Mouse (Mus musculus) activated CD4-positive, CD25-positive, alpha-beta regulatory T cell, adult 4 months (primary cell): ENCODE measurements around the gene Prnp. TPM values are rescaled to one million over a fixed set of nuclear protein-coding genes. Genes with fewer than 3 reads are reported as not detected.
A peak's percentile ranks its signal among the peaks of the same experiment; 100 is the strongest.

Experiments used
- ATAC-seq: one replicate; pipeline ENCODE4 v1.8.0; 2017
- polyA plus RNA-seq, 2 experiments: library from polyadenylated mRNA; unstranded; fragments of 100-300 nt; shearing (Covaris generic); gene quantifications; one replicate each; pipeline ENCODE4 v1.2.1; 2017

Prnp gene
- polyA plus RNA-seq: 10 to 100 TPM in 1 of 2 experiments, 1 to 10 TPM in 1; 7.7 to 12.0 TPM

- ATAC-seq: peak; percentile 93
Measured at GRCm38 (mm10) chr2:131909683-131910572, at the start of gene Prnp, which contains the start of gene Prn. TSS of gene Prnp (plus strand) at chr2:131909928. TSS of gene Prn (plus strand) at chr2:131909957.

DNA sequence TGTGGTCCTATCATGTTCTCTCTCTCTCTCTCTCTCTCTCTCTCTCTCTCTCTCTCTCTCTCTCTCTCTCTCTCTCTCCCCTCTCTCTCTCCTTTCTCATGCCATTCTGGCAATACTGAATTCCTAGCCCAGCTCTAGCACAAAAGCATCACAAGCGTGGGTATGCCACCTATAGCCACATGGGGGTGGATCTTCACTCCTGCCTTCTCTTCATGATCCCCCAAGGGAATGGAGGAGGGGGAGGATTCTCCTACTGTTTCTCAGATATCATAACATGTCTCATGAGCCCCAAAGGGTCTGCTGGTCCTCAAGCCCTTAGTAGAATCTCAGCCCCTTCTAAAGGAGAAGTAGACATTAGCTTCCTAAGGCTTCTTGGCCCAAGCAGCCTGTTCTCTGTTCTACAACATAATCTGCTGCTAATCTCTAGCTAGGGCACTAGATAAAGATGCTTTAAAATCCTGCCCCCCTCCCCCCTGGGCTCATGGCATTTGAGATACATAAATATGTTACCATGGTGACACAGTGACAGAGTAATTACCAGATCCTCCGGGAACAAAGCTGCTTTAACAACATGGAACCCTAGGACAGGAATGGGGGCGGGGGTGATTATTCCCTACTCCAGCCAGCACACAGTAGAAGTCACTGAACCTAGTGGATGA lies 47.0 kb upstream of the Prnp start:
- ATAC-seq: no peak

- ATAC-seq: no peak
Measured at GRCm38 (mm10) chr2:131863472-131863871, 46.3 kb upstream of the Prnp start.

GRCm38 (mm10) chr2:131864262-131864796 lies 45.4 kb upstream of the Prnp start:
- ATAC-seq: no peak

DNA sequence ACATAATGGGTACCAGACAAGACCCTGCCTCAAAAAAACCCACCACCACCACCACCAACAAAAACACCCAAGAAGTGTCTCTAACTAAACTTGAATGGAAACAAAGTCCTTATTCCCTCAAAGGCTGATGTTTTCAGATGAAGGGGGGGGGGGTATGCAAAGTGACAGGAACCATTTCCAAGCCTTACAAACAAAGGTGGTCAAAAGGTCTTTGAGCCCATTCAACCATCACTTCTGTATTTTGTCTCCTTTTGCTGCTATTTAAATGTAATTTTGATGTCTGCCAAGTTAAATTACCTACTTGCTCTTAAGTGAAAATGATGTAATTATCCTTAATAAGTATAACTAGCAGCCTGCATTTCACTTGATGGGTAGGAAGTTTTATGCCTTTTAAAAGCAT lies 43.1 kb upstream of the Prnp start:
- ATAC-seq: no peak

- no peak for ATAC-seq
Measured at GRCm38 (mm10) chr2:131868983-131869382, 40.7 kb upstream of the Prnp start.

DNA sequence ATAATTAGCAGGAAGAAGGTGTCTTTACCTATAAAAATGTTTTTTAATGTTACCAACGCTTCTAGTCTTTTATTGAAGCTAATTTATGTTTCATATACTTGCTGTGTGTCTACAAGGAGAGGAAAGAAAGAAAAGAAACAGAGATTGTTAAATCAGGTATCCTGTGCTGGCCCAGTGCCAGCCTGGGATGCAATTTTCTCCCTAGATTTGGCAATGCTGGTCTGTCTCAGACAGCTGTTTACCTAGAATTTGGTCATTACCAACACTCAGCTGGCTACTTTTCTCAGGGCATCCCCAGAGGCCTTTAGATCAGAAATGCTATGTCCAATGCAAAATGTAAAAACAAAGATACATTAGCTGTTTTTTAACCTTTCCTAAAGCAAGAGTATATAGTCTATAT lies 36.4 kb upstream of the Prnp start:
- ATAC-seq: no peak

DNA sequence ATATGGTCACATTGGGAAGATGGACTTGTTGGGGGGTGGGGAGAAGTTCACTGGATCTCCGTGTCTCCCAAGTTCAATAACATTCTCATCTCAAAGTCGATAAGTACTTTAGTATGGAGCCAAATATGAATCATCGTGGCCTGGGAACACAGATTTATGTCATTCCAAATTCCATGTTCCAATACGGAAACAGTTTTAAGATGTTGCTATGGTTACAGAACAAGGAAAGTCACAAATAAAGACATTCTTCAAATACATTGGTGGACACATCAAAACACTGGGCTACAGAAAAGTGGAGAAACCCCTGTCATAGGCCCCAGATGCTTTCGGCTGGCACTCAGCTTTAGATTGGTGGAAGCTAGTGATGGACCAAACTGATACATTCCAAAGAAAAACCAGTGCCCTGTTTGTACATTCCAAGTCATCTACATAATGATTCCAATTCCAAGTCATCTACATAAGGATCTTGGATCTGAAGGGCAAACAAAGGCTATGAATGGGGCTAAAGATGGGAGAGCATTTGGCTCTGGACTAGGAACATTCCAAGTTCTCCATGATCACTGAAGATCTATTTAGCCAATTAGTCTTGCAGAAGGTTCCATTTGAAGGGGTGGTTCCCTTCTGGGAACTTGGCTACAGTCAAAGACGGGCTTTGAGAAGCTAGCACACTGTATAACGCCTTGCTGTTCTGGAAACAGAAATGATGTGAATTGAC lies 33.0 kb upstream of the Prnp start:
- ATAC-seq: no peak

- no peak for ATAC-seq
Measured at GRCm38 (mm10) chr2:131881766-131882165, 28.0 kb upstream of the Prnp start.

DNA sequence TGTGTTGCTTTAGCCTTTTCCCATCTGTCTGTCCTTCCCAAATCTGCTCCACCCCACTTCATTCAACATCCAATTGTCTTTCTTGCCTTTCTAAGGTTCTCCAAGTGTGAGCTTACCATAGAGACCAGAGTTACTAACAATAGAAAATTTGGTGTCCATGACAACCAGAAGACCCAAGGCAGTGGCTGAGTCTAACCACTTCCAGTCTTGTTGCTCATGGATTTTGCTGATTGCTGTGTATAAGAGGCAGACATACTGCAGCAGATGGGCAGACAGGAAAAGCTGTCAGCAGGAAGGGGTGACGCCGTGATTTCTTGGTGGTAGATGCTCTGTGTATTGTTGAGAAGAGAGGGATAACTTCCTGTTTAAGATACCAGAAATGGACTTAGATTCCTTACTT lies 26.6 kb upstream of the Prnp start:
- no peak for ATAC-seq

GRCm38 (mm10) chr2:131886503-131887160 lies 23.1 kb upstream of the Prnp start:
- peak; percentile 38 for ATAC-seq

DNA sequence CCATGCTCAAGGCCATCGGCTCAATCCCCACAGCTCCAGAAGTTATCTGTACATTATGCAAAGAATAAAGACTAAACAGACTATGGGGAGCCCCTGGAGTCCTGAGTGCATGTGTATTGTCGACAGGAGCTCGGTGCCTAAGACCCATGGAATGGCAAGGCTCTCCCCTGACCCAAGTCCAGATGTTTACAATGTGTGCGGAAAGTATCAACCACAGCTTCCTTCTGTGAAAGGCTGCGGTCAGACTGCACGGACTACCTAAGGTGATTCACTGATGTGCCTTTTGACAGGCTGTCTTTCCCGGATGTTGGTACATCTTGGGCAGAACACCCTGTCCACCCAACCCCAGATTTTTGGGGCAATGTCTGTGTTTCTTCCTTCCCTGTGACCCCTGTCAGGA lies 21.5 kb upstream of the Prnp start:
- no peak for ATAC-seq

GRCm38 (mm10) chr2:131892534-131892933 lies 17.2 kb upstream of the Prnp start:
- peak; percentile 23 for ATAC-seq

- no peak for ATAC-seq
Measured at GRCm38 (mm10) chr2:131895106-131895505, 14.6 kb upstream of the Prnp start.

- ATAC-seq: no peak
Measured at GRCm38 (mm10) chr2:131896011-131896410, 13.7 kb upstream of the Prnp start.

- no peak for ATAC-seq
Measured at GRCm38 (mm10) chr2:131897336-131898109, 12.2 kb upstream of the Prnp start.

DNA sequence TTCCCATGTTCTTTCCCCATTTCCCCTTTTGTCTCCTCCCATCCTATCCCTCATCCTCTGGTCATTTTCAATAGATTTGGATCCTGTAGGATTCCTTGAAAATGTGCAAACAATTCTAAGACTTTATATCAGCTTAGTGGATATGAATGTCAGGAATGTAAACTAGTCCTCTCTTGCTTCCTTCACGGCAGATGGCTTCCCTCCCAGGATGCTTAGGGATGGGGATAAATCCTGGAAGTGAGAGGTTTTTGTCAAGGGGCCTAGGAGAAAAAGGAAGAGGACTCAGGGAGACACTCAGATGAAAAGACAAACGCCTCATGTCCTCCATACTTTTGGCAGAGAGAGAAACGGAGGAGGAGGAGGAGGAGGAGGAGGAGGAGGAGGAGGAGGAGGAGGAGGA lies 7.3 kb upstream of the Prnp start:
- no peak for ATAC-seq

DNA sequence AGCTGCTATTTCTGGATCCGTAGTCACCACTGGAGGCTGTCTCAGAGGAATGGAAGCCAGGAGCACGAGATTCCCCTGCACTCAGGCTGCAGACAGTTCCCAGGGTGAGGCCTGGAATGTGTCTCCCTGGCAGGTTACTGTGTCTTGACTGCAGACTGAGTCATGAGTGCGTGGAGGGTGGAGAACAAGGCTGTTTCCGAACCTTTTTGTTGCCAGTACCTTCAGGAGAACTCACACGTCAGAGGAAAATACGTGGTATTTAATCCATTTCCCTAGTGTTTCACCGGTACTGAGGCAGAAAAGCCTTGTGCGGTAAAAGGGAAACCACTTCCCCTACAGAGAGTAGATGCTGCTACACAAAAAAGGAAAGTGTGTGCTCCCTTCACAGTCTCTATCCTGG lies 6.9 kb upstream of the Prnp start:
- peak; percentile 81 for ATAC-seq

GRCm38 (mm10) chr2:131905025-131905424 lies 4.7 kb upstream of the Prnp start:
- ATAC-seq: no peak

GRCm38 (mm10) chr2:131905776-131906175 lies 4.0 kb upstream of the Prnp start:
- no peak for ATAC-seq

- ATAC-seq: no peak
Measured at GRCm38 (mm10) chr2:131906266-131906665, 3.5 kb upstream of the Prnp start.

GRCm38 (mm10) chr2:131906846-131907245 lies 2.9 kb upstream of the Prnp start:
- no peak for ATAC-seq
